In genomic region chr16:10313226-10313625, GRCm38 (mm10) we compare ENCODE assay signal across 8 mouse cellular contexts. TPM values are rescaled to one million over a fixed set of nuclear protein-coding genes. Genes with fewer than 3 reads are reported as not detected.
DNase-seq lines count a peak whose midpoint lies in the region; ATAC-seq and TF ChIP-seq lines count a peak whose summit lies in the region.

No protein-coding gene starts in this region.

- peak; percentile 52 for ATAC-seq in heart, embryonic 12.5 days (ENCODE audit: insufficient number of reproducible peaks, low FRiP score)
- ATAC-seq in limb, embryonic 14.5 days (ENCODE audit: low FRiP score, low read depth), result 0 out of 2 replicates have a peak, but pooled peaks have one; percentile 16
- ATAC-seq in midbrain, postnatal 0 days (ENCODE audit: low FRiP score), result peak; percentile 58; the same call in 1 of the 2 replicates

- no peak for TF ChIP-seq POLR2A in bone marrow macrophage, adult 2 months (IDR thresholded peaks at IDR 0.05; ENCODE audit: borderline replicate concordance, low read depth, low read length)
- TF ChIP-seq POLR2A in limb, embryonic 14.5 days (IDR thresholded peaks at IDR 0.05; ENCODE audit: borderline replicate concordance, extremely low read depth, insufficient read depth, insufficient read length), result no peak

- no peaks in the 10 kb centered on the region for H3K9me3 ChIP-seq in heart, embryonic 12.5 days (replicated peaks)
- H3K9me3 ChIP-seq in limb, embryonic 14.5 days (ENCODE audit: control insufficient read depth, low read length), result no peaks in the 10 kb centered on the region
- no peaks in the 10 kb centered on the region for H3K9me3 ChIP-seq in midbrain, postnatal 0 days (ENCODE audit: low read length)

- 0 out of 2 replicates have a peak, but pooled peaks have one; percentile 5 for TF ChIP-seq CTCF in bone marrow macrophage, adult 2 months (IDR thresholded peaks at IDR 0.05; ENCODE audit: low read depth, low read length)
- TF ChIP-seq CTCF in midbrain, postnatal 0 days (IDR thresholded peaks at IDR 0.05), result peak; percentile 32; the same call in 1 of the 2 replicates

- H3K27ac ChIP-seq in bone marrow macrophage, adult 2 months (ENCODE audit: insufficient read depth, low read depth, low read length), result no peak overlapping the region
- H3K27ac ChIP-seq in heart, embryonic 12.5 days (ENCODE audit: poor library complexity, severe bottlenecking), result peak overlapping the region; percentile 17; the same call in 1 of the 2 replicates
- no peak overlapping the region for H3K27ac ChIP-seq in limb, embryonic 14.5 days (replicated peaks; ENCODE audit: low read depth, low read length)
- H3K27ac ChIP-seq in midbrain, postnatal 0 days (ENCODE audit: low read depth, low read length), result no peak overlapping the region

- intact Hi-C loops in gastrocnemius, postnatal 36 days (cut with DNase I), result no loop called here

- no peaks in the 10 kb centered on the region for H3K4me1 ChIP-seq in bone marrow macrophage, adult 2 months (ENCODE audit: control insufficient read depth, insufficient read depth, low read length)
- H3K4me1 ChIP-seq in heart, embryonic 12.5 days (replicated peaks), result peaks cover 32% of the 10 kb centered on the region
- peaks cover 20% of the 10 kb centered on the region; the same call in 1 of the 2 replicates for H3K4me1 ChIP-seq in limb, embryonic 14.5 days (ENCODE audit: control insufficient read depth, insufficient read depth, low read length)
- H3K4me1 ChIP-seq in midbrain, postnatal 0 days (ENCODE audit: insufficient read depth, low read length), result 0 out of 2 replicates have a peak, but pooled peaks cover 3% of the 10 kb centered on the region

- peak overlapping the region; percentile 86 for H3K9ac ChIP-seq in heart, embryonic 12.5 days
- peak overlapping the region; percentile 66 for H3K9ac ChIP-seq in limb, embryonic 14.5 days (ENCODE audit: low read depth, low read length, severe bottlenecking)
- H3K9ac ChIP-seq in midbrain, postnatal 0 days (replicated peaks; ENCODE audit: low read length, poor library complexity, severe bottlenecking), result peak overlapping the region; percentile 46

- peak overlapping the region; percentile 80 for H3K4me2 ChIP-seq in heart, embryonic 12.5 days
- H3K4me2 ChIP-seq in limb, embryonic 14.5 days (replicated peaks; ENCODE audit: low read depth, low read length, severe bottlenecking), result peak overlapping the region; percentile 85
- H3K4me2 ChIP-seq in midbrain, postnatal 0 days (ENCODE audit: low read depth, low read length, poor library complexity, severe bottlenecking), result peak overlapping the region; percentile 84

- 4% methylated on average over 15 of the region's 15 CpGs for WGBS in heart, embryonic 12.5 days
- WGBS in limb, embryonic 14.5 days, result 8% methylated on average over 15 of the region's 15 CpGs
- 5% methylated on average over 15 of the region's 15 CpGs for whole genome bisulfite sequencing in midbrain, postnatal 0 days

- peak overlapping the region; percentile 61 for H3K4me3 ChIP-seq in bone marrow macrophage, adult 2 months (ENCODE audit: insufficient read depth, low read length)
- H3K4me3 ChIP-seq in heart, embryonic 12.5 days, result peak overlapping the region; percentile 78
- H3K4me3 ChIP-seq in limb, embryonic 14.5 days (replicated peaks; ENCODE audit: low read length), result peak overlapping the region; percentile 59
- H3K4me3 ChIP-seq in midbrain, postnatal 0 days (ENCODE audit: low read depth, low read length), result peak overlapping the region; percentile 44

- DNase-seq in gastrocnemius, postnatal 10 days, result peak; percentile 30
- DNase-seq in gastrocnemius, postnatal 36 days, result no peak
- DNase-seq in limb, embryonic 14.5 days (ENCODE audit: low spot score), result no peak
- no peak for DNase-seq in midbrain, postnatal 0 days (ENCODE audit: low spot score)
- no peak for DNase-seq in right cerebral cortex, adult 18-20 months
- no peak for DNase-seq in urinary bladder, postnatal 10 days (ENCODE audit: low spot score)

- no peaks in the 10 kb centered on the region for H3K36me3 ChIP-seq in heart, embryonic 12.5 days
- H3K36me3 ChIP-seq in limb, embryonic 14.5 days (ENCODE audit: control insufficient read depth, insufficient read depth, low read length), result no peaks in the 10 kb centered on the region
- no peaks in the 10 kb centered on the region for H3K36me3 ChIP-seq in midbrain, postnatal 0 days (ENCODE audit: insufficient read depth, low read length)

- peaks cover 7% of the 10 kb centered on the region; the same call in 1 of the 2 replicates for H3K27me3 ChIP-seq in heart, embryonic 12.5 days (replicated peaks)
- H3K27me3 ChIP-seq in limb, embryonic 14.5 days (ENCODE audit: control insufficient read depth, insufficient read depth, low read length), result no peaks in the 10 kb centered on the region
- peaks cover 18% of the 10 kb centered on the region for H3K27me3 ChIP-seq in midbrain, postnatal 0 days (ENCODE audit: insufficient read depth, low read length)

RNA-seq across cellular contexts. Expression of gene Emp2, which starts 0.5 kb away (rescaled TPM):
- 10 to 100 TPM; 12.3 to 14.4 TPM for total RNA-seq in gastrocnemius, postnatal 10 days (2021)
- total RNA-seq in gastrocnemius, postnatal 36 days (2021), result 1 to 10 TPM; 4.3 to 4.9 TPM
- 8.0 and 9.1 TPM in 2 replicates for polyA plus RNA-seq in bone marrow macrophage, adult 2 months (2012; ENCODE audit: insufficient read depth, insufficient read length, missing spikeins)
- 24.2 and 25.4 TPM in 2 replicates for polyA plus RNA-seq in heart, embryonic 12.5 days (2016; fragmentation: Nextera tagmentation; extraction: Ambion mirVana)
- polyA plus RNA-seq in limb, embryonic 14.5 days (2012; rRNA removed), result 33.9 and 35.2 TPM in 2 replicates
- 39.2 and 41.7 TPM in 2 replicates for polyA plus RNA-seq in limb, embryonic 14.5 days (2014; fragmentation: Nextera tagmentation; extraction: Ambion mirVana)
- 18.0 and 18.9 TPM in 2 replicates for total RNA-seq in midbrain, postnatal 0 days (2014; rRNA removed)
- polyA plus RNA-seq in midbrain, postnatal 0 days (2015; fragmentation: Nextera tagmentation; extraction: Ambion mirVana), result 21.3 and 21.9 TPM in 2 replicates
